Comparison of ENCODE assay signal across 8 mouse cellular contexts in the genomic region with DNA sequence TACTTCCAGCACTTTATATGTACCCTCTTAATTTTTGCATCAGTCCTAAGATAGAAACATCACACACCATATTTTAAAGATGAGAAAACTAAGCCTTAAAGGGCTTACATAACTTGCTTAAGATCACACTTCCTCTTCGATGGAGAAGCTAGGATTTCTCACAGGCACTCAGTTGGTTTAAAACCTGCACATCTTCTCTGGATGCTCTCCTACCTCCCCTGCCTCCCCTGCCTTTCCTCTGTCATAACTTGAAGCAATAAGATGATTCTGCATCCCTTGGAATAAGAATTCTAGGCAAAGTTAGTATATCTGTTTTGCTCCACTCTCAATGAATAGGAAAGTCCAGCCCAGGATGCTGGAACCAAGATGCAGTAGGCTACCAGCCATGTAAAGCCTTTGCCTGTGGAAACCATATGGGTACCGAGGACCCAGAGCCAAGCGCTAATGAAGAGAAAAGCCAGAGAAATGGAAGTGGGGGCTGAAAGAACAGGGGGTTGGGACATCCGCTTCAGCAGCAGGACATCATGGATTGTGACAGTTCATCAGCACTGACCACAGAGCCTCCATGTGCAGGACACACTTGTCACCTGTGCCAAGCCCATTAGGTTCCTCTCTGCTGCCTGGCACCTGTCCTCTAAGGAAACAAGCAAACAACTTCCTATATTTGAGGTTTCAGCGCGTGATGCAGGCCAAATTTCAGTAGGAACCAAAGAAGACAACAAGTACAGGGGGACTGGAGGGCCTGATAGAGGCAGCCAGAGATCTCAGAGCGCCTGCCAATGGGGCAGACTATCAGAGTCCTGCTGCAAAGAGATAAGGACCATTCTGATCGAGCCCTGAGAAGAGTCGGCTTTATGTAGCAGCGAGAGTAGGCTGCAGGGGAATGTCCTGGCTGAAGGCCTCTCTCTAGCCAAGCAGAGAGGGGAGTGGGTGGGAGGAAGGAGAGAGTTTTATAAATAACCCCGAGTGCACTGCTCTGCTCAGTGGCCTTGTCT.
DNase-seq lines count a peak whose midpoint lies in the region; ATAC-seq lines count a peak whose summit lies in the region.

No protein-coding gene starts in this region.

- no peaks in the 10 kb centered on the region for H3K36me3 ChIP-seq in kidney, embryonic 14.5 days (ENCODE audit: control insufficient read depth, insufficient read depth, low read length)

- DNase-seq in kidney, postnatal 36 days, result no peak
- peak; percentile 96 for DNase-seq in brain, adult 2 months (ENCODE audit: low read depth, low spot score)
- DNase-seq in adrenal gland, postnatal 25 days, result no peak
- DNase-seq in embryo, embryonic 9.5 days (ENCODE audit: extremely low spot score), result no peak
- no peak for DNase-seq in thymus, postnatal 36 days

- H3K4me3 ChIP-seq in kidney, embryonic 14.5 days (ENCODE audit: low read length), result no peak overlapping the region

- WGBS in kidney, embryonic 14.5 days, result 55% methylated on average over 11 of the region's 11 CpGs

- H3K27ac ChIP-seq in kidney, embryonic 14.5 days (ENCODE audit: low read depth, low read length), result peak overlapping the region; percentile 52; the same call in 1 of the 2 replicates

- H3K9ac ChIP-seq in kidney, embryonic 14.5 days (ENCODE audit: low read depth, low read length), result no peak overlapping the region

- H3K4me1 ChIP-seq in kidney, embryonic 14.5 days (ENCODE audit: control insufficient read depth, insufficient read depth, low read length), result peaks cover 27% of the 10 kb centered on the region; the same call in 1 of the 2 replicates

- peak; percentile 36; the same call in 1 of the 2 replicates for ATAC-seq in kidney, embryonic 14.5 days (ENCODE audit: low FRiP score, low TSS enrichment)
- ATAC-seq in granulocyte monocyte progenitor cell, adult 5-6 weeks (replicated peaks; ENCODE audit: poor library complexity, severe bottlenecking), result peak; percentile 73
- peak; percentile 96 for ATAC-seq in megakaryocyte-erythroid progenitor cell, adult 5-6 weeks (replicated peaks; ENCODE audit: low FRiP score, low TSS enrichment, poor library complexity, severe bottlenecking)

- H3K27me3 ChIP-seq in kidney, embryonic 14.5 days (ENCODE audit: control insufficient read depth, insufficient read depth, low read length), result no peaks in the 10 kb centered on the region

- no peaks in the 10 kb centered on the region for H3K9me3 ChIP-seq in kidney, embryonic 14.5 days (ENCODE audit: control insufficient read depth, low read length)

- no peak overlapping the region for H3K4me2 ChIP-seq in kidney, embryonic 14.5 days (replicated peaks; ENCODE audit: low read depth, low read length)

Comparison
In these comparisons a context has a peak if more than half of its experiments do, and no peak if none do; other contexts are left out.
1. ATAC-seq: peak in every context shown above with its lines; median percentile 96 in megakaryocyte-erythroid progenitor cell, adult 5-6 weeks; 73 in granulocyte monocyte progenitor cell, adult 5-6 weeks; 36 in kidney, embryonic 14.5 days.